12 mouse cellular contexts compared by ENCODE assay signal in genomic region chr1:116192299-116192698, GRCm38 (mm10).
"Had no signal": no experiment of that assay in that cellular context is flagged by ENCODE, and none has a peak within 500 bp of the region (broad histone marks: within the 10 kb centered on the region; RNA-seq: fewer than 3 reads in every experiment).

No protein-coding gene starts in this region.

- DNase-seq: kidney, adult 18-20 months; kidney, postnatal 10 days; lung, adult 18-20 months; retina, postnatal 1 day; spleen, adult 18-20 months; thymus, adult 2 months; thymus, postnatal 25 days had no signal

- H3K9ac ChIP-seq: limb, embryonic 13.5 days; liver, embryonic 14.5 days; midbrain, embryonic 12.5 days; neural tube, embryonic 13.5 days had no signal

- ATAC-seq: midbrain, embryonic 16.5 days had no signal

- H3K4me3 ChIP-seq: limb, embryonic 13.5 days; midbrain, embryonic 12.5 days; neural tube, embryonic 13.5 days had no signal

- H3K27me3 ChIP-seq: limb, embryonic 13.5 days; midbrain, embryonic 12.5 days; neural tube, embryonic 13.5 days had no signal

- H3K4me2 ChIP-seq: limb, embryonic 13.5 days; midbrain, embryonic 12.5 days; neural tube, embryonic 13.5 days had no signal

- H3K27ac ChIP-seq: limb, embryonic 13.5 days; liver, embryonic 14.5 days; midbrain, embryonic 12.5 days; neural tube, embryonic 13.5 days had no signal

- H3K4me1 ChIP-seq: limb, embryonic 13.5 days; midbrain, embryonic 12.5 days; neural tube, embryonic 13.5 days had no signal

- H3K9me3 ChIP-seq: limb, embryonic 13.5 days; midbrain, embryonic 12.5 days; neural tube, embryonic 13.5 days had no signal

- H3K36me3 ChIP-seq: limb, embryonic 13.5 days; midbrain, embryonic 12.5 days; neural tube, embryonic 13.5 days had no signal
